Mouse (Mus musculus): ENCODE data around the gene Tdp2.

- TF ChIP-seq CTCF (IDR thresholded peaks at IDR 0.05) (no peak), POLR2A (IDR thresholded peaks at IDR 0.05; ENCODE audit: insufficient read depth, low read depth, low read length) (no peak), EP300 (IDR thresholded peaks at IDR 0.05; ENCODE audit: insufficient read depth, low read depth, low read length) (no peak)
These were observed 13.8 kb downstream of the Tdp2 start, which contains the start of gene D130043K22Rik for GRCm38 (mm10) chr13:24844983-24845955.
